Mouse (Mus musculus) lung, embryonic 15.5 days (tissue): Measurements from ENCODE around the gene Gm44503. TPM values are rescaled to one million over a fixed set of nuclear protein-coding genes. Genes with fewer than 3 reads are reported as not detected.

ENCODE experiments used
- ATAC-seq: fragments of 200-750 bp; cut with Nextera tagmentation; 2 replicates; pipeline ENCODE4 v1.8.0; 2017; ENCODE audit warnings: moderate number of reproducible peaks, borderline replicate concordance; ENCODE audit not compliant: low FRiP score, low TSS enrichment; ENCODE audit errors: extremely low read depth
- H3K27ac ChIP-seq: fragments of 300-500 bp; sonication (generic); 2 replicates; pipeline ENCODE4 v1.5.1; 2015; ENCODE audit warnings: moderate library complexity, mild to moderate bottlenecking, inconsistent platforms
- H3K27me3 ChIP-seq: fragments of 300-500 bp; sonication (generic); 2 replicates; pipeline ENCODE4 v1.6.1; 2015; ENCODE audit warnings: inconsistent platforms
- H3K36me3 ChIP-seq: fragments of 300-500 bp; sonication (generic); 2 replicates; pipeline ENCODE4 v1.6.1; 2015; ENCODE audit warnings: inconsistent platforms
- H3K4me1 ChIP-seq: fragments of 300-500 bp; sonication (generic); 2 replicates; pipeline ENCODE4 v1.6.1; 2015; ENCODE audit warnings: inconsistent platforms
- H3K4me2 ChIP-seq: fragments of 300-500 bp; sonication (generic); 2 replicates; pipeline ENCODE4 v1.6.1; 2015; ENCODE audit warnings: inconsistent platforms, mild to moderate bottlenecking, moderate library complexity
- H3K4me3 ChIP-seq: fragments of 300-500 bp; sonication (generic); 2 replicates; pipeline ENCODE4 v1.5.1; 2015; ENCODE audit warnings: mild to moderate bottlenecking, inconsistent platforms
- H3K9ac ChIP-seq: fragments of 300-500 bp; sonication (generic); 2 replicates; pipeline ENCODE4 v1.6.1; 2015; ENCODE audit warnings: inconsistent platforms
- H3K9me3 ChIP-seq: fragments of 300-500 bp; sonication (generic); 2 replicates; pipeline ENCODE4 v1.6.1; 2016; ENCODE audit warnings: inconsistent platforms
- WGBS: fragments of 180-500 bp; shearing (Covaris S2); methylation state at CpG from one replicate; pipeline ENCODE4 v1.1.7; 2015; 5-methylcytosine and 5-hydroxymethylcytosine counted together
- polyA plus RNA-seq: library from polyadenylated mRNA; unstranded; fragments of >200 nt; fragmentation: Nextera tagmentation; extraction: Ambion mirVana; gene quantifications from 2 replicates; pipeline ENCODE4 v1.2.1, GENCODE M21; 2015

Gm44503 gene
- polyA plus RNA-seq, 1 experiment from 2014 or later, result not detected

GRCm38 (mm10) chr9:72983066-72983465 lies 24.4 kb downstream of the Gm44503 start:
- WGBS, result 57% methylated on average over 2 of the region's 2 CpGs
- H3K9me3 ChIP-seq, result no peaks in the 10 kb centered on the region
- no peak for ATAC-seq
- H3K36me3 ChIP-seq, result no peaks in the 10 kb centered on the region
- no peak overlapping the region for H3K9ac ChIP-seq
- H3K4me2 ChIP-seq, result no peak overlapping the region
- no peak overlapping the region for H3K27ac ChIP-seq
- peaks cover 14% of the 10 kb centered on the region for H3K4me1 ChIP-seq
- H3K4me3 ChIP-seq, result no peak overlapping the region
- no peaks in the 10 kb centered on the region for H3K27me3 ChIP-seq

GRCm38 (mm10) chr9:72985250-72986220 lies 26.9 kb downstream of the Gm44503 start, which contains the start of the genes Ccpg1os and Ccpg1:
Gene Ccpg1os (minus strand): TSS chr9:72985382.
Gene Ccpg1 (plus strand): TSS chr9:72985429.
- peak; percentile 100 for ATAC-seq
- Histone ChIP-seq H3K4me1 (peaks cover 14% of the 10 kb centered on the region), H3K27me3 (no peaks in the 10 kb centered on the region), H3K4me2 (peak within 1 kb of the TSS; percentile 84), H3K9me3 (no peaks in the 10 kb centered on the region), H3K4me3 (peak within 1 kb of the TSS; percentile 97), H3K27ac (0 out of 2 replicates have a peak within 1 kb of the TSS, but pooled peaks have one; percentile 31), H3K36me3 (no peaks in the 10 kb centered on the region), H3K9ac (peak within 1 kb of the TSS; percentile 68)
- WGBS, result under 1% methylated on average over 88 of the region's 88 CpGs

GRCm38 (mm10) chr9:72987703-72988102 lies 29.1 kb downstream of the Gm44503 start:
- Histone ChIP-seq H3K9me3 (no peaks in the 10 kb centered on the region), H3K4me3 (no peak overlapping the region), H3K9ac (no peak overlapping the region), H3K4me1 (peaks cover 14% of the 10 kb centered on the region), H3K36me3 (no peaks in the 10 kb centered on the region), H3K27me3 (no peaks in the 10 kb centered on the region), H3K4me2 (no peak overlapping the region), H3K27ac (no peak overlapping the region)
- no peak for ATAC-seq
- 67% methylated on average over 3 of the region's 3 CpGs for WGBS

GRCm38 (mm10) chr9:72988706-72989105 lies 30.1 kb downstream of the Gm44503 start:
- peaks cover 14% of the 10 kb centered on the region for H3K4me1 ChIP-seq
- WGBS, result 81% methylated on average over 5 of the region's 5 CpGs
- no peak for ATAC-seq

GRCm38 (mm10) chr9:72991420-72991819 lies 32.8 kb downstream of the Gm44503 start:
- H3K36me3 ChIP-seq, result no peaks in the 10 kb centered on the region
- ATAC-seq, result no peak
- H3K9ac ChIP-seq, result no peak overlapping the region
- no peaks in the 10 kb centered on the region for H3K9me3 ChIP-seq
- 91% methylated on average over 2 of the region's 2 CpGs for WGBS
- no peaks in the 10 kb centered on the region for H3K27me3 ChIP-seq
- no peak overlapping the region for H3K4me2 ChIP-seq
- H3K4me3 ChIP-seq, result no peak overlapping the region
- H3K27ac ChIP-seq, result no peak overlapping the region
- peaks cover 2% of the 10 kb centered on the region; the same call in 1 of the 2 replicates for H3K4me1 ChIP-seq

More at GRCm38 (mm10) chr9:72988706-72989105, 30.1 kb downstream of the Gm44503 start:
- Histone ChIP-seq H3K4me3 (no peak overlapping the region), H3K27me3 (no peaks in the 10 kb centered on the region), H3K9me3 (no peaks in the 10 kb centered on the region), H3K27ac (no peak overlapping the region), H3K9ac (no peak overlapping the region), H3K4me2 (no peak overlapping the region), H3K36me3 (no peaks in the 10 kb centered on the region)

GRCm38 (mm10) chr9:72992576-72992975 lies 33.9 kb downstream of the Gm44503 start:
- no peak overlapping the region for H3K27ac ChIP-seq
- ATAC-seq, result no peak
- no peaks in the 10 kb centered on the region for H3K4me1 ChIP-seq
- no peaks in the 10 kb centered on the region for H3K27me3 ChIP-seq
- 81% methylated on average over 5 of the region's 5 CpGs for WGBS
- H3K4me3 ChIP-seq, result no peak overlapping the region
- no peaks in the 10 kb centered on the region for H3K9me3 ChIP-seq
- H3K9ac ChIP-seq, result no peak overlapping the region
- no peaks in the 10 kb centered on the region for H3K36me3 ChIP-seq
- no peak overlapping the region for H3K4me2 ChIP-seq

- no peak overlapping the region for H3K4me2 ChIP-seq
- no peaks in the 10 kb centered on the region for H3K27me3 ChIP-seq
- H3K36me3 ChIP-seq, result no peaks in the 10 kb centered on the region
- H3K27ac ChIP-seq, result no peak overlapping the region
- no peak overlapping the region for H3K9ac ChIP-seq
- no peaks in the 10 kb centered on the region for H3K9me3 ChIP-seq
- no peak overlapping the region for H3K4me3 ChIP-seq
- H3K4me1 ChIP-seq, result no peaks in the 10 kb centered on the region
- no peak for ATAC-seq
Observed at GRCm38 (mm10) chr9:72996167-72996566, 37.5 kb downstream of the Gm44503 start.

- Histone ChIP-seq H3K4me3 (no peak overlapping the region), H3K27ac (no peak overlapping the region), H3K36me3 (no peaks in the 10 kb centered on the region), H3K9ac (no peak overlapping the region), H3K27me3 (no peaks in the 10 kb centered on the region), H3K4me1 (no peaks in the 10 kb centered on the region), H3K4me2 (no peak overlapping the region), H3K9me3 (no peaks in the 10 kb centered on the region)
- WGBS, result 66% methylated on average over 7 of the region's 7 CpGs
- ATAC-seq, result no peak
Observed at GRCm38 (mm10) chr9:72996806-72997205, 38.2 kb downstream of the Gm44503 start.

GRCm38 (mm10) chr9:73000487-73000886 lies 41.8 kb downstream of the Gm44503 start:
- no peaks in the 10 kb centered on the region for H3K27me3 ChIP-seq
- no peak overlapping the region for H3K4me3 ChIP-seq
- H3K4me2 ChIP-seq, result no peak overlapping the region
- H3K9ac ChIP-seq, result no peak overlapping the region
- no peak for ATAC-seq
- H3K36me3 ChIP-seq, result no peaks in the 10 kb centered on the region
- 58% methylated on average over 2 of the region's 2 CpGs for WGBS
- H3K4me1 ChIP-seq, result no peaks in the 10 kb centered on the region
- no peaks in the 10 kb centered on the region for H3K9me3 ChIP-seq
- H3K27ac ChIP-seq, result no peak overlapping the region

GRCm38 (mm10) chr9:73001314-73002011 lies 42.8 kb downstream of the Gm44503 start:
- Histone ChIP-seq H3K27ac (no peak overlapping the region), H3K9ac (no peak overlapping the region), H3K27me3 (no peaks in the 10 kb centered on the region), H3K4me2 (no peak overlapping the region), H3K4me3 (no peak overlapping the region), H3K9me3 (no peaks in the 10 kb centered on the region), H3K36me3 (no peaks in the 10 kb centered on the region), H3K4me1 (no peaks in the 10 kb centered on the region)
- no peak for ATAC-seq
- 84% methylated on average over 13 of the region's 13 CpGs for WGBS

- Histone ChIP-seq H3K27ac (no peak overlapping the region), H3K4me2 (no peak overlapping the region), H3K27me3 (no peaks in the 10 kb centered on the region), H3K9ac (no peak overlapping the region), H3K4me3 (no peak overlapping the region), H3K36me3 (no peaks in the 10 kb centered on the region), H3K9me3 (no peaks in the 10 kb centered on the region), H3K4me1 (no peaks in the 10 kb centered on the region)
- 52% methylated on average over 3 of the region's 3 CpGs for WGBS
- no peak for ATAC-seq
Observed at GRCm38 (mm10) chr9:73002177-73002576, 43.5 kb downstream of the Gm44503 start.

GRCm38 (mm10) chr9:73004076-73004475 lies 45.4 kb downstream of the Gm44503 start:
- no peak for ATAC-seq
- no peak overlapping the region for H3K27ac ChIP-seq
- H3K4me3 ChIP-seq, result no peak overlapping the region
- no peak overlapping the region for H3K9ac ChIP-seq
- H3K36me3 ChIP-seq, result no peaks in the 10 kb centered on the region
- no peaks in the 10 kb centered on the region for H3K4me1 ChIP-seq
- no peak overlapping the region for H3K4me2 ChIP-seq
- WGBS, result 73% methylated on average over 8 of the region's 8 CpGs
- no peaks in the 10 kb centered on the region for H3K27me3 ChIP-seq
- no peaks in the 10 kb centered on the region for H3K9me3 ChIP-seq
